Mouse (Mus musculus) lung, adult 18-20 months (tissue): ENCODE measurements around the gene Mob3a.
A peak's percentile ranks its signal among the peaks of the same experiment; 100 is the strongest.

Source experiments
- DNase-seq, 2 experiments: peaks; one replicate each; pipeline ENCODE4 v3.0.0; 2022; ENCODE audit warnings: mixed read lengths in 2 of 2

Gene Mob3a

GRCm38 (mm10) chr10:80698605-80699004 is 3.2 kb downstream of the Mob3a start:
- no peak for DNase-seq

GRCm38 (mm10) chr10:80697812-80698211 is 4.0 kb downstream of the Mob3a start:
- DNase-seq, result no peak

DNA sequence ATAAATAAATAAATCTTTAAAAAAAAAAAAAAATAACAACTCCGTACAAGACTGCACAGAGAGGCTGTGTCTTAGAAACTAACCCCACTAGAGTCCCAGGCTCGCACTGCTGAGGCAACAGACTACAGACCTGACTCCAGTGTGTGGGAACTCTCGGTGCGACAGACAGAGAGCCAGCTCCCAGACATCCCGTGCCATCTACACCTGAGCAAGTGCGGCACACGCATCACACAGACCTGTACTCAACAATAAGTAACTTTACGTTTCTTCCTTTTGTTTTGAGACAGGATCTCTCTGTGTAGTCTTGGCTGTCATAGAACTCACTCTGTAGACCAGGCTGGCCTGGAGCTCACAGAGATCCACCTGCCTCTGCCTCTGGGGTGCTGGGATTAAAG is 4.4 kb downstream of the Mob3a start:
- DNase-seq, result no peak

GRCm38 (mm10) chr10:80696502-80697392 is 5.0 kb downstream of the Mob3a start:
- no peak for DNase-seq

DNA sequence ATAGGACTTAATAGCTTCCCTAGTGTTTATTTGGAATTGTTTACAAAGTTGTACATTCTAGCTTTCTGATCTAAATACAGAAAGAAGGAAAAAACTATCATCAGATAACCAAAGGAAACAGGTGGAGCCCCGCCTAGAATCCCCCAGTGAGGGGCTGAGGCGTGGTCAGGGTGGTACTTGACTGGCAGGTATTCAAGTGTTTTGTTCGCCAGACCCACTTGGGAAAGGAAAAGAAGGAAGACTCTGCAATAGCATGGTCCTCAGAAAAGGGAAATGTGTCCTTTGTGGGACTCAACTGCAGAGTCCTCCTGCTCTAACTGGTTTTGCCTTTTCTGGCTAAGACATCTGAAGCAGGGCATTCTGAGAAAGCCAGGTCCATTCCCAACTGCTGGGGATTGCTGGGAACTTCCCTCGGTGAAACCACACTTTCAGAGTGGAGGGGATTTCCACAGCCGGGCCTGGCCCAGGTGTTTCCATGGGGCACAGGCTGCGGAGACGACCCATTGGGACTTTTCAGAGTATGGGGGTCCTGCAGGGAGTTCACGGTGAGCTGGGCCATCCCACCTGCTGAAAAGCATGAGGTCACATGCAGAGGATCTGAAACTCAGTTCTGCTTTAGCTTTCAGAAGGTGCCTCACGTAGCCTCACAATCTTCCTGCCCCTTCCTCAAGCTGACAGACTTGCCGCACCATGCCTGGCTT is 5.8 kb downstream of the Mob3a start:
- DNase-seq, result peak in 1 of 2 experiments; percentile 28

DNA sequence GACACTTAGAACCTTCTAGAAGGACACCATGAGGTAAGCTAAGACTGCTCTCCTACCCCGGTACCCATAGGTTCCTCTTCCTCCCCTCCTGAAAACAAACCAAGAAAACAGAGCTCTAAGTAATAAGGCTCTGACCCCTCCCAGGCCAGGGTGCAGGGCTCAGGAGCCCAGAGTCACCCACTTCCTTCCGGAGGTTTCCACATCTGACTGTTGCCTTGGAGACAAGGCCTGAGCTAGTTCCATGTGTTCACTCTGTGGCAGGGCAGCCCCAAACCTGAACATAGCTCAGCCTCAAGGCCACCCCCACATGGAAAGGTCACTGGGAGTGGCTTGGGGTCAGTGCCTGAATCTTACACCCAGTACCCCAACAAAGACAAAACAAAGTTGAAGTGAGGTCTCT is 6.6 kb downstream of the Mob3a start:
- peak; percentile 86 to 87 for DNase-seq

- DNase-seq, result no peak
Measured at GRCm38 (mm10) chr10:80694159-80694938, 7.4 kb downstream of the Mob3a start.

DNA sequence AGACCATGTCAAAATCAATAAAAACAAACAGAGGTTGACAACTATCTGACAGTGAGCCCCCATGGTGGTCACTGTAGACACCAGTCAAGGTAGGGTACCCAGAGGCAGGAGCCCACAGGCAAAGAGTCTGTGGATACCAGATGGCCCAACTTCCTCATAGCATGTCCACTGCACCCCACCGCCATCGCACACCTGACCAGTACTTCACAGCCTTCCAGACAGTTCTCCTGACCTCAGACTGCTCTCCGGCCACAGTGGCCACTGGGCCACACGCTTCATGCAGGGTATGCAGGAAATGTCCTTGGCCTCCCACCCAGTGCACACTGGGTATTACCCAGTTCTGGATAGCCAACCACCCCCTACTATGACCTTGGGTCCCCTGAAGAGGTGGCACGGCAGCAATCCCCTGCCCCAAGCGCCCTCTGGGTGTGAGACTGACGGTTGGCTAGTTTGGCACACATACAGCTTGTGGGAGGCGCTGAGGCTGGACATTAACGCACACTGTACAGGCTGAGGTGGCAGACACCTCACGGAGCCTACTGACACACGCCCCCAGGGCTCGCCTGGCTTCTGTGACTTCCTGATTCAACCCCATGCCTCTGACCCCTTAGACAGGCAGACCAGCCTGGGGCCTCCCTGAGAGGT is 8.3 kb downstream of the Mob3a start:
- DNase-seq, result peak in 1 of 2 experiments; percentile 18

DNA sequence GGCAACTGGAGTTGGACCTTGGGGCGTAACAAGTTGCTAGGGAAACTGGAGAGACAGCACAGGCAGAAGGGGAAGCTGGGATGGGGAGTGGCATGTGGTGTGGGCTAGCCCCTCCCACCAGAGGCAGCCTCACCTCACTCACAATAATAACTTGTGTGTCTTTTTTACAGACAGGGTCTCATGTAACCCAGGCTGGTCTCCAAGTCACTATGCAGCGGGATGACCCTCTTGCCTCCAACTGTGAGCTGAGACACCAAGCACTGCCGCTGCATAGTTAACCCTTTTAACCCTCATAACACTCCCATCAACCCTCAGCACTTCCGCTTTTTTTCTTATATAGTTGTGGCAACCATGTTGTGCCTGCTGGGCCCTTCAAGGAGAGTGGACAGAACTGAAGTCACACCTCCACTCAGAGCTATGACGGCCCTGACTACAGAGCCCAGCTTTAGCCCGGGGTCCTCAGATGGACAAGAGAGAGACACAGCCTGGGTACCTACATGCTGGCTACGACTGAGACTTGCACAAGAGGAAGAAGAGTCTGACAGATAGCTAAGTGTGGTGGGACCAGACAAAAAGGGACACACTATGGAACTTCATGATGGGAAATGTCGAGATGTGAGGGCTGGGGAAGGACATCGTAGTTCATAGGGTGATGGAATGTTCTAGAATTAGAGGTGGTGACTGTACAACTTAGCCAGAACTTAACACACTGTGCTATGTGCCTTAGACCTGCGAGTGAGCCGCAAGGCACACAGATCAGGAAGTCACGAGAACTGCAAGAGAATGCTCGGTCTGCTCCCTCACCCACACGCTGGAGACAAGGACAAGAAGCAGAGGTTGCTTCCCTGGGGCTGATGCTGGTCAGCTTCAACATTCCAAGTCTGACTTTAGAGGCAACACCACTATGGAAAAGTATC is 9.3 kb downstream of the Mob3a start:
- DNase-seq, result peak; percentile 50 to 67

DNA sequence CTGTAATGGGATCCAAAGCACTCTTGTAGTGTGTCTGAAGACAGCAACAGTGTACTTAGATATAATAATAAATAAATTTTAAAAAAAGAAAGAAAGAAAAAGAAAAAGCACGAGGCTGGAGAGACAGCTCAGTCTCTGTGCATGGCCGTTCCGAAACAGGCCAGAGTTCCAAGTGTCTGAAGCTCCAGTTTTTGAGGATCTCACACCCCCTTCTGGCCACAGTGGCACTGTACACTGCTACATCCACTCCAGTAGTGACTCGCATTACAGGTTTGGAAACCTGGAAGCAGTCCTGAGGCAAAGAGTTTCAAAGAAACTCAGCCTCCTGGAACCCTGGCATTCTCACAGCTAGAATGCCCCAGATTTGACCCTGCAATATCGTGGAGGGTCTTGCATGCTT is 13.9 kb downstream of the Mob3a start:
- peak; percentile 86 to 87 for DNase-seq

DNA sequence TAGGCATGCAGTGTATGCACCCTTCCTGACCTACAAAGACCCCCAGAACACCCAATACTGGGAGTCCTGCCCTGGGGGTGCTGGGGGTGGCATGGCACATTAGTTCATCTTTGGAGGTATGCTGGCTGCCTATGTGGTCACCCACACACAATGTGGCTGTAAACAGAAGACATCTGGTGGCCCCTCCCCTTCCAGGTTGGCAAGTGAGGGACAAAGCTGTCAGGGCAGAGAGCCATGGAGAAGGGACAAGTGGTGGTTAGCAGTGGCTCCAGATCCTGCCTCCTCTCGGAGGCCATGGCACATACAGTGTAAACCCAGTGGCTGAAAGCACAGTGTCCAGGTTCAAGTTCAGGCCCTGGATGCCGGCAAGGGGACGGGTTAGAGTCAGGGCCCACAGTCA is 15.2 kb downstream of the Mob3a start:
- no peak for DNase-seq

GRCm38 (mm10) chr10:80684984-80685383 is 16.8 kb downstream of the Mob3a start:
- no peak for DNase-seq

- peak; percentile 77 to 83 for DNase-seq
Measured at GRCm38 (mm10) chr10:80684214-80684613, 17.6 kb downstream of the Mob3a start.

GRCm38 (mm10) chr10:80683647-80684046 is 18.1 kb downstream of the Mob3a start:
- no peak for DNase-seq

- no peak for DNase-seq
Measured at GRCm38 (mm10) chr10:80682003-80682402, 19.8 kb downstream of the Mob3a start.

DNA sequence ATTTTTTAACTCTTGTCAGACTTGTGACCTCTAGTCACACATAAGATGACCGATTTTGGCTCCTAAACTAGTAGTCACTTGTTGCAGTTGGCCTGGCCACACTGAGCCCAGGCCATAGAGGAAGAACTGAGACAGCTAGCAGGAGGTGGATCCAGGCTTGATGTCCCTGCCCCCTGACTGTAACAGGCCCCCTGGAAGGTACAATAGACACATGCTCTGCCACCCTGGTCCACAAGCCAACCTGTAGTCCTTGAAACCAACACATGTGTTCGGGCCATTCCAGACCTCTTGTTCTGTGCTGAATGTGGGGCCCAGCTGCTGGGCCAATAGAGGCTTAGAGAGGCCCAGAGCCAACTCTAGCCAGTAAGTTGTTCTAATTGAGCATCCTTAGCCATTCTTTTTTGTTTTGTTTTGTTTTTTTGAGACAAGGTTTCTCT is 21.5 kb downstream of the Mob3a start:
- no peak for DNase-seq

- DNase-seq, result no peak
Measured at GRCm38 (mm10) chr10:80679556-80680259, 22.1 kb downstream of the Mob3a start.

DNA sequence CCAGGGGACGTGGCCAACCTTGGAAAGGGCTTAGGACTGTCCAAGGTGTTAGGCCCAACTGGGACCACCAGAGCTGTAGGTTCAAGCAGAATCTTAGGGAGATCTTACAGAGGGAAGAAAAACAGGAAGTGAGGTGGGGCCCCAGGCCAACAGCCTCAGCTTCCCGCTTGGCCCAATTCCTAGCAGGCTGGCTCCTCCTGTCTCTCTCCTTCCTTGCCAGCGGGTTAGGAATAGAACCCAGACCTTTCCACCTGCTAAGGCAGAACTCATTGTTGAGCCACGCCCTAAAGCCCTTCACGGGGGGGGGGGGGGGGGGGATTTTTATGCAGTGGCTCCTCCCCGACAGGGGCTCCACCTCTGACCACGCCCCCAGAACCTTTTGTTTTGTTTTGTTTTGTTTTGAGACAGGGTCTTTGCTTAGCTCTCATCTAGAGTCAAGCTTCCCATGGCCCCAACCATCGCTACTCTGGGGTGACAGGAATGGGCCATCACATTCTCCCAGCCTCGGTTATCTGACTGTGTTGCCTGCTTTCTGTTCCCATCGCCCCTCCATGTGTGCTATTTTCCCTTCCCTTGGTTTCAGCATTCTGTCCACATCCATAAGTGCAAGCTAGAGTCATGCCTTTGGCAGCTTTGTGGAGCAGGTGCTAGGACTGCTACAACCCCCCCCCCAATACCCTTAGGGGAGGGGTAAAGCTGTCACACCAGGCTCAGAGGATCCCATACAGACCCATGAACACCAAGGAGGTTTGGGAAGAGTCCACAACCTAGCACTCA is 23.0 kb downstream of the Mob3a start:
- peak in 1 of 2 experiments; percentile 72 for DNase-seq

GRCm38 (mm10) chr10:80677942-80678436 is 23.8 kb downstream of the Mob3a start, which contains the start of gene Mknk2:
Mknk2 (minus strand) TSS chr10:80678112.
- peak; percentile 97 to 98 for DNase-seq
